Mouse (Mus musculus) Patski (cell line): ENCODE measurements at regions not wholly inside any gene's neighbourhood (a gene's known extent, or its start where the extent isn't known, plus 50 kb on each side); places are given as distances from the start of the nearest gene placed in this dataset.

ENCODE experiments used
- ATAC-seq: fragments of 100-300 bp; one replicate; pipeline ENCODE4 v1.8.0; 2021
- CTCF ChIA-PET: fragments of 350-600 bp; sonication (Branson Sonifier 250); formaldehyde crosslinking; loops from one replicate; lab custom pipeline; 2022; ENCODE audit warnings: inconsistent platforms; lab: Charles Lee
- POLR2A ChIA-PET: fragments of 350-600 bp; sonication (Branson Sonifier 250); formaldehyde crosslinking; loops from one replicate; lab custom pipeline; 2022; ENCODE audit warnings: antibody characterized with exemption, inconsistent platforms; lab: Charles Lee
- DNase-seq: peaks from one replicate; pipeline ENCODE4 v3.0.0-alpha.2; 2011; ENCODE audit warnings: low read depth, low spot score
- H3K27me3 ChIP-seq: fragments of 371-371 bp; one replicate; pipeline ENCODE4 v1.5.1; 2021
- CTCF ChIP-seq: fragments of 100-300 bp; IDR thresholded peaks from one replicate; pipeline ENCODE4 v1.5.1; 2021
- in situ Hi-C: fragments of 300-500 bp; cut with MboI; formaldehyde crosslinking; loops from 3 replicates; pipeline ENCODE4 v1.11.1; 2018; ENCODE audit warnings: low pct_unique_long_range_greater_than_20kb, mixed read lengths

DNA sequence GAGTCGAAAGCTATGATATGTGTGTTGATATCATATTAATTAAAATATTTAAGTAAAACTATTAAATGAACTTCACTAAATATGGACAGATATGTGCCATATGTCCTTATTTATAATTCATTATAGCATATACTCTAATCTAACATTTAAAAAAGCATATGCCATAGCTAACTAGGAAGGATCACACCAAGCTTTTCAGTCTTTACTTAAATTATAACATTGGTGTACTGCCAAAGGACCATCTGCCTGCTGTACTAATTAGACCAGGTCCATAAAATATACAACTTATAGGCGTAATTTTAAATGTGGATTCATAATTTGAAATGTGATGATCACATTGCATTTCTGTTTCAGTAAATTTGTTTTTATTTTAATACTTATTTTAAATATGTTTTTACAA is 651.9 kb upstream of the Klhl1 start:
- ATAC-seq (no peak), DNase-seq (no peak)
- in situ Hi-C loops = no loop called here
- H3K27me3 ChIP-seq = no peaks in the 10 kb centered on the region
- TF ChIP-seq CTCF = no peak
- CTCF ChIA-PET = no interaction called here
- POLR2A ChIA-PET = no interaction called here

GRCm38 (mm10) chr14:97165793-97166192 is 646.9 kb upstream of the Klhl1 start:
- no peak for TF ChIP-seq CTCF
- in situ Hi-C loops = no loop called here
- DNase-seq (no peak), ATAC-seq (no peak)
- POLR2A ChIA-PET = no interaction called here
- CTCF ChIA-PET = no interaction called here
- no peaks in the 10 kb centered on the region for H3K27me3 ChIP-seq

DNA sequence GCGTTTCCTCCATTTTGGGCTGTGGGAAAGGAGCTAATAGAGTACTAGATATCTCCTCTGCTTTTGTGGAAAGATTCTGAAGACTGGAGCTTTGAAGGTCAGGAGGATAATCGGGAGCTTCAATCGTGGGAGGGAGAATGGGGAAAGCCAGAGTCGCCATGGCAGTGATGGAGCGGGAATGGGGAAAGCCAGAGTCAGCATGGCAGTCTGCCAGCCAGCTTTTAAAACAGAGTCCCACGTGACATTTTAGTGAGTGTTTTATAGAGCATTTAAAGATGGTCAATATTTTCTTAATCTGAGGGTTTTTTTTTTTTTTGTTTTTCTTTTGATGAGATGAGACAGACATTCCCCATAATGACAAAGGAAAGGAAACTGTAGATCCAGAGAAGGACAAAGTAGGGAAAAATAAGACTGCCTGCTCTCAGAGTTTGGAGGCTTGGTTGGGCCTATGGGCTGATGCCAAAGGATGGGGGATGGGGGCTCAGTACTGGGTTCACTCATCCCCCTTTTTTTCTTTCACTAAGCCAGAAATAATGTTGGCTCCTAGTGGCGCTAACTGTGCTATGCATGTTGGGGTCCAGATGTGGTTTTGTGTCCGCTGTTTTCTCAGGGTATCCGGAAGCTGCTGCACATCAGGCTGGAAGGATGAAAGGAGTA is 630.2 kb upstream of the Klhl1 start:
- H3K27me3 ChIP-seq = no peaks in the 10 kb centered on the region
- CTCF ChIA-PET = no interaction called here
- no peak for ATAC-seq

DNA sequence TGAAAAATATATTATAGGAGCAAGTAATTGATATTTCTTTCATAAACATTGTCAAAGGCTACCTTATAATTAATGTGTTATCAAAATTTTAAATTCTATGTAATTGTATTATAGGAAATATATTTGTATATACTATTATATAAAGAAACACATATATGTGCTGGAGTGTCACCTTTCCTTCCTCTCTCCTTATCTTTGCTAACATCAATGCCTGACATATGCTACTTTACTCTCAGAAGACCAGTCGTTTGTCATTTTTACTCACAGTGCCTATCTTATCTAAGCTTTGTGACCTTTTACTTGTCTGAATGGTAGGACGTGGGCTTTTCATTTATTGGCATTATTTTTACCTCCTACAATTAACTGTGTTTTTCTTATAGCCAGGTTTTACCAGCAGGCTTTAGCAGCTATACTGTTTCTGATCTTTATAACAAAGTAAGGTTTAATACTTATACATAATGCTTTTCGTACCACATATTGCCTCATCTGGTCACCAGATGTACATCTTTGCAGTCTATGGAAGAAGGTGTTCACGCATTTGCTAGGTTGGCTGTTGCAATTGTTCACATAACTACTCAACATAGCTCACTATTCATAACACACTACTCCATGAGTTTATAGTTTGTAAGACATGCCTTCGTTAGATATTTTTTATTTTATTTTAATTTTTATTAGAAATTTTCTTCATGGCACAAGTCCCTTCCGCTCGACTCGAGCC is 597.2 kb upstream of the Klhl1 start:
- DNase-seq (no peak), ATAC-seq (no peak)
- no peak for TF ChIP-seq CTCF
- POLR2A ChIA-PET = no interaction called here
- H3K27me3 ChIP-seq = no peaks in the 10 kb centered on the region
- in situ Hi-C loops = no loop called here
- CTCF ChIA-PET = no interaction called here

More for the DNA sequence above, 630.2 kb upstream of the Klhl1 start:
- TF ChIP-seq CTCF = no peak
- no peak for DNase-seq
- POLR2A ChIA-PET = no interaction called here
- in situ Hi-C loops = no loop called here

- DNase-seq (no peak), ATAC-seq (no peak)
- in situ Hi-C loops = no loop called here
- TF ChIP-seq CTCF = no peak
- ChIA-PET POLR2A (no interaction called here), CTCF (interaction anchor here (1.1 kb wide), 1 partner anchor 12 kb away, joined by 3 read pairs; no protein-coding TSS in a partner anchor)
- peaks cover 8% of the 10 kb centered on the region for H3K27me3 ChIP-seq
Observed at GRCm38 (mm10) chr14:97101090-97101675, 582.3 kb upstream of the Klhl1 start.

GRCm38 (mm10) chr14:97093389-97093788 is 574.5 kb upstream of the Klhl1 start:
- no peak for TF ChIP-seq CTCF
- DNase-seq (no peak), ATAC-seq (no peak)
- in situ Hi-C loops = no loop called here
- POLR2A ChIA-PET = no interaction called here
- CTCF ChIA-PET = no interaction called here
- H3K27me3 ChIP-seq = no peaks in the 10 kb centered on the region

GRCm38 (mm10) chr14:97088863-97089262 is 570.0 kb upstream of the Klhl1 start:
- H3K27me3 ChIP-seq = peaks cover 4% of the 10 kb centered on the region
- ATAC-seq = no peak
- CTCF ChIA-PET = no interaction called here
- in situ Hi-C loops = no loop called here
- no peak for TF ChIP-seq CTCF
- DNase-seq = no peak
- POLR2A ChIA-PET = no interaction called here

DNA sequence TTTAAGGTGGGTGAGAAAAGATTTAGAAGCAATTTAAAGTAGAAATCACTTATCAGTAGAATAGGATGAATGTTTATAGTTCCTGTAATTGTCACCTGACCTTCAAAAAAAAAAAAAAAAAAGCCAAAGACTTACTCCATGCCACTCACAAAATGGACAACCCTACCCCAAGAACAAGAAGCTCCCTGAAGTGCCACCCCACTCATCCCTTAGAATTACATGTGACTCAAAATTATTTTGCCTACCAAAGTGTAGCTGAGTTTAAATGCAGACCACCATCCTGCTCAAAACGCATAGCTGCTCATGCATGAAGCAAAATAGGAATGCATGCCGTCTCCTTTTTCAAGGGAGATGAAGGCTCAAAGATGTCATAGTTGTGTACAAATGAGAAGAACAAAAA is 568.4 kb upstream of the Klhl1 start:
- ChIA-PET POLR2A (no interaction called here), CTCF (no interaction called here)
- in situ Hi-C loops = no loop called here
- DNase-seq (no peak), ATAC-seq (no peak)
- peaks cover 4% of the 10 kb centered on the region for H3K27me3 ChIP-seq
- TF ChIP-seq CTCF = no peak

- H3K27me3 ChIP-seq = peaks cover 4% of the 10 kb centered on the region
- ChIA-PET CTCF (interaction anchor here (0.7 kb wide), 1 partner anchor 1639 kb away, joined by 3 read pairs; no protein-coding TSS in a partner anchor), POLR2A (no interaction called here)
- no peak for ATAC-seq
- DNase-seq = no peak
- in situ Hi-C loops = no loop called here
- no peak for TF ChIP-seq CTCF
Observed at GRCm38 (mm10) chr14:97086363-97087309, 567.7 kb upstream of the Klhl1 start.

DNA sequence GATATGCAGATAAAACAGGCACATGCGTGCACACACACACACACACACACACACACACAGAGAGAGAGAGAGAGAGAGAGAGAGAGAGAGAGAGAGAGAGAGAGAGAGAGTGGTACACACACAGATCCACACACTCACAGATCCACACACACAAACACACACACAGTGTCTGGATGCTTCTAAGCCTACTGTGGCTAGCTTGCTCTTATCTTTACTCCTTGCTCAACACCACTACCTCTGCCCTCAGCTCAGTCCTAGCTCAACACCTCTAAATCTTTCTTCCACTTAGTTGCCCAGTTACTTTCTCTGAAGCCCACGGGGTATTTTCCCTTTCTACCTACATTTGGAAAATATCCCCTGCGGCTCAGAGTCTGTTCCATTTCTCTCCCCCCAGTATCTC is 555.9 kb upstream of the Klhl1 start:
- in situ Hi-C loops = no loop called here
- ATAC-seq = no peak
- TF ChIP-seq CTCF = no peak
- no peaks in the 10 kb centered on the region for H3K27me3 ChIP-seq
- POLR2A ChIA-PET = no interaction called here
- no peak for DNase-seq
- CTCF ChIA-PET = no interaction called here
